Mouse (Mus musculus) midbrain, embryonic 14.5 days (tissue): Measurements from ENCODE around the gene Trak2. TPM values are rescaled to one million over a fixed set of nuclear protein-coding genes. Genes with fewer than 3 reads are reported as not detected.

ENCODE experiments used
- ATAC-seq: fragments of 200-750 bp; cut with Nextera tagmentation; 2 replicates; pipeline ENCODE4 v1.8.0; 2017; ENCODE audit warnings: moderate number of reproducible peaks, moderate library complexity; ENCODE audit not compliant: low FRiP score, low TSS enrichment
- DNase-seq: peaks from one replicate; pipeline ENCODE4 v3.0.0-alpha.2; 2015
- H3K27ac ChIP-seq: fragments of 300-500 bp; sonication (generic); replicated peaks from 2 replicates; pipeline ENCODE4 v1.5.1; 2014; ENCODE audit warnings: mild to moderate bottlenecking, low read depth, low read length, moderate library complexity
- H3K27me3 ChIP-seq: fragments of 300-500 bp; sonication (generic); 2 replicates; pipeline ENCODE4 v1.6.1; 2014; ENCODE audit warnings: low read length, control low read depth, mixed read lengths; ENCODE audit not compliant: control insufficient read depth, insufficient read depth
- H3K36me3 ChIP-seq: fragments of 300-500 bp; sonication (generic); 2 replicates; pipeline ENCODE4 v1.6.1; 2014; ENCODE audit warnings: low read length, control low read depth; ENCODE audit not compliant: control insufficient read depth, insufficient read depth
- H3K4me1 ChIP-seq: fragments of 300-500 bp; sonication (generic); 2 replicates; pipeline ENCODE4 v1.6.1; 2014; ENCODE audit warnings: mild to moderate bottlenecking, antibody characterized with exemption, low read length, control low read depth; ENCODE audit not compliant: control insufficient read depth, insufficient read depth
- H3K4me2 ChIP-seq: fragments of 300-500 bp; sonication (generic); 2 replicates; pipeline ENCODE4 v1.6.1; 2014; ENCODE audit warnings: mild to moderate bottlenecking, low read length, moderate library complexity
- H3K4me3 ChIP-seq: fragments of 300-500 bp; sonication (generic); replicated peaks from 2 replicates; pipeline ENCODE4 v1.5.1; 2014; ENCODE audit warnings: low read depth, low read length
- H3K9ac ChIP-seq: fragments of 300-500 bp; sonication (generic); replicated peaks from 2 replicates; pipeline ENCODE4 v1.6.1; 2014; ENCODE audit warnings: mild to moderate bottlenecking, low read length, moderate library complexity
- H3K9me3 ChIP-seq: fragments of 300-500 bp; sonication (generic); 2 replicates; pipeline ENCODE4 v1.6.1; 2016; ENCODE audit warnings: low read length, control low read depth, mixed read lengths; ENCODE audit not compliant: control insufficient read depth
- WGBS: fragments of 180-500 bp; shearing (Covaris S2); extraction: QIAGEN DNeasy Blood & Tissue Kit; methylation state at CpG from one replicate; pipeline ENCODE4 v1.1.7; 2014; 5-methylcytosine and 5-hydroxymethylcytosine counted together
- polyA plus RNA-seq: library from polyadenylated mRNA; unstranded; fragments of >200 nt; fragmentation: Nextera tagmentation; extraction: Ambion mirVana; gene quantifications from 2 replicates; pipeline ENCODE4 v1.2.1, GENCODE M21; 2014

Trak2 gene
- polyA plus RNA-seq, 1 experiment from 2014 or later, result 18.2 TPM

DNA sequence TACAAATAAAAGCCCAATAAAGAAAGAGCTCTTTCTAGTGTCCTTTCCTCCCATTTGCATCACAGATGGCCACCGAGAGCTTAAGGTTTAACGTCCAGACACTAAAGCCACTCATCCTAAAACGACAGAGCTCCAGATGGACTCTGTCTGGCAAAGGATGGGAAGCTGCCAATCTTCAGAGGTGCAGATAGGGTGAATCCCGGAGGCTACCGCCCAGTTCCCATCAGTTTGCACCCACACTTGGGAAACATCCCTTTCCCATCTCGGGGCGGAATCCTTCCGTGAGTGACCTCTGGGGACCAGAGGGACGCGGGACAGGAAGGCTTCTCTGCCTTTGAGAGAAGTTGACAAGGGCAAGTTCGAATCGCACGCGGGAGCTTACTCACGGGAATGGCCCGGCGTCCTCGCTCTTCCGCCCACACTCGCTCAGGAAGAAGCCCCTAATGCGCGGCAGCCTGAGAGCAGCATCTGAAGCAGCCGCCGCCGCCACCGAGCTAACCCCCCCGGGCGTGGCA, 322 bp downstream of the Trak2 start:
- Histone ChIP-seq H3K36me3 (peaks cover 5% of the 10 kb centered on the region; the same call in 1 of the 2 replicates), H3K4me2 (peak overlapping the region; percentile 67), H3K27me3 (no peaks in the 10 kb centered on the region), H3K4me1 (peaks cover 31% of the 10 kb centered on the region), H3K9me3 (no peaks in the 10 kb centered on the region), H3K27ac (peak overlapping the region; percentile 86), H3K9ac (peak overlapping the region; percentile 84), H3K4me3 (peak overlapping the region; percentile 91)
- DNase-seq (no peak), ATAC-seq (peak; percentile 43; the same call in 1 of the 2 replicates)
- WGBS, result under 1% methylated on average over 28 of the region's 28 CpGs

- Histone ChIP-seq H3K4me2 (peak overlapping the region; percentile 67; the same call in 1 of the 2 replicates), H3K27me3 (no peaks in the 10 kb centered on the region), H3K27ac (no peak overlapping the region), H3K36me3 (no peaks in the 10 kb centered on the region), H3K9me3 (no peaks in the 10 kb centered on the region), H3K4me1 (peaks cover 31% of the 10 kb centered on the region), H3K4me3 (no peak overlapping the region), H3K9ac (no peak overlapping the region)
- no peak for DNase-seq
- WGBS, result 89% methylated on average over 6 of the region's 6 CpGs
- ATAC-seq, result no peak
Observed at GRCm38 (mm10) chr1:58971097-58971496, 2.1 kb downstream of the Trak2 start.

- WGBS, result 67% methylated on average over 5 of the region's 5 CpGs
Observed at GRCm38 (mm10) chr1:58970054-58970453, 3.2 kb downstream of the Trak2 start.

GRCm38 (mm10) chr1:58967534-58967933, 5.7 kb downstream of the Trak2 start:
- Histone ChIP-seq H3K36me3 (no peaks in the 10 kb centered on the region), H3K4me2 (no peak overlapping the region), H3K4me3 (no peak overlapping the region), H3K27ac (no peak overlapping the region), H3K9me3 (no peaks in the 10 kb centered on the region), H3K9ac (no peak overlapping the region), H3K4me1 (peaks cover 21% of the 10 kb centered on the region), H3K27me3 (no peaks in the 10 kb centered on the region)
- 22% methylated on average over 4 of the region's 4 CpGs for WGBS
- DNase-seq (no peak), ATAC-seq (no peak)

More at GRCm38 (mm10) chr1:58970054-58970453, 3.2 kb downstream of the Trak2 start:
- ATAC-seq (no peak), DNase-seq (no peak)
- Histone ChIP-seq H3K4me2 (no peak overlapping the region), H3K9me3 (no peaks in the 10 kb centered on the region), H3K4me1 (peaks cover 30% of the 10 kb centered on the region), H3K36me3 (no peaks in the 10 kb centered on the region), H3K27ac (no peak overlapping the region), H3K27me3 (no peaks in the 10 kb centered on the region), H3K9ac (no peak overlapping the region), H3K4me3 (no peak overlapping the region)

- Histone ChIP-seq H3K27me3 (no peaks in the 10 kb centered on the region), H3K4me3 (no peak overlapping the region), H3K27ac (no peak overlapping the region), H3K36me3 (no peaks in the 10 kb centered on the region), H3K9me3 (no peaks in the 10 kb centered on the region), H3K4me1 (0 out of 2 replicates have a peak, but pooled peaks cover 6% of the 10 kb centered on the region), H3K9ac (no peak overlapping the region), H3K4me2 (no peak overlapping the region)
- DNase-seq (no peak), ATAC-seq (no peak)
Observed at GRCm38 (mm10) chr1:58962865-58963264, 10.4 kb downstream of the Trak2 start.

DNA sequence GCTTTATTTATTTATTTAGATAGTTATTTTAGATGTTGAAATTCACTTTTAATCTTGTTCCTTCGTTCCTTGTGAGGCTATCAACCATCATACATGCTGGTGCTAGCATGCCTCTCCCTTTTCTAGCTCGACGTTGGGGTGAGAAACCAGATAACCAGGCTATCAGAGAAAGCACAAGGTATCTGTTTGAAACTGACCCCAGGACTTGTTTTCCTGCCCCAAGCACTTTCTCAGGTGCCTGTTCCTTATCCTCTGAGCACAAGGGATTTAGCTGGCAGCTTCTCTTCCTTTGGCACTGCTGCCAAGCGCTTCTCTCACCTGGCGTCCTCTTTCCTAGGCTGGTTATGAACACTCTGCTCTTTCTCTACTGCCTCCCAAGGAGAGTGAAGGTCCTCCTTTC, 10.8 kb downstream of the Trak2 start:
- H3K27ac ChIP-seq, result no peak overlapping the region
- DNase-seq, result no peak
- H3K9ac ChIP-seq, result no peak overlapping the region
- 90% methylated on average over 5 of the region's 5 CpGs for WGBS
- H3K4me3 ChIP-seq, result no peak overlapping the region
- no peak overlapping the region for H3K4me2 ChIP-seq
- no peaks in the 10 kb centered on the region for H3K9me3 ChIP-seq
- ATAC-seq, result no peak
- no peaks in the 10 kb centered on the region for H3K27me3 ChIP-seq
- H3K4me1 ChIP-seq, result 0 out of 2 replicates have a peak, but pooled peaks cover 6% of the 10 kb centered on the region
- H3K36me3 ChIP-seq, result no peaks in the 10 kb centered on the region

- ATAC-seq (no peak), DNase-seq (peak; percentile 39)
- Histone ChIP-seq H3K4me3 (no peak overlapping the region), H3K9ac (no peak overlapping the region), H3K9me3 (no peaks in the 10 kb centered on the region), H3K36me3 (no peaks in the 10 kb centered on the region), H3K4me1 (0 out of 2 replicates have a peak, but pooled peaks cover 6% of the 10 kb centered on the region), H3K27ac (no peak overlapping the region), H3K4me2 (no peak overlapping the region), H3K27me3 (no peaks in the 10 kb centered on the region)
- 50% methylated on average over 12 of the region's 12 CpGs for WGBS
Observed at GRCm38 (mm10) chr1:58961152-58961893, 11.9 kb downstream of the Trak2 start.

- no peaks in the 10 kb centered on the region for H3K27me3 ChIP-seq
- no peaks in the 10 kb centered on the region for H3K36me3 ChIP-seq
- no peak overlapping the region for H3K27ac ChIP-seq
- DNase-seq (no peak), ATAC-seq (no peak)
- no peak overlapping the region for H3K4me2 ChIP-seq
- H3K4me1 ChIP-seq, result 0 out of 2 replicates have a peak, but pooled peaks cover 6% of the 10 kb centered on the region
- no peaks in the 10 kb centered on the region for H3K9me3 ChIP-seq
- 85% methylated on average over 2 of the region's 2 CpGs for WGBS
- H3K9ac ChIP-seq, result no peak overlapping the region
- H3K4me3 ChIP-seq, result no peak overlapping the region
Observed at GRCm38 (mm10) chr1:58959682-58960081, 13.5 kb downstream of the Trak2 start.
